Mouse (Mus musculus) embryonic facial prominence, embryonic 13.5 days (tissue): ENCODE measurements around the gene 1700122O11Rik. TPM values are rescaled to one million over a fixed set of nuclear protein-coding genes. Genes with fewer than 3 reads are reported as not detected.
A peak's percentile ranks its signal among the peaks of the same experiment; 100 is the strongest.

ENCODE experiments used
- ATAC-seq: fragments of 200-750 bp; cut with Nextera tagmentation; 2 replicates; pipeline ENCODE4 v1.8.0; 2017; ENCODE audit warnings: low read depth; ENCODE audit not compliant: insufficient number of reproducible peaks, insufficient read depth, low FRiP score, low TSS enrichment
- H3K27ac ChIP-seq: fragments of 300-500 bp; sonication (generic); 2 replicates; pipeline ENCODE4 v1.5.1; 2015; ENCODE audit warnings: moderate library complexity, mild to moderate bottlenecking, inconsistent platforms
- H3K27me3 ChIP-seq: fragments of 300-500 bp; sonication (generic); 2 replicates; pipeline ENCODE4 v1.6.1; 2015; ENCODE audit warnings: mild to moderate bottlenecking, inconsistent platforms
- H3K36me3 ChIP-seq: fragments of 300-500 bp; sonication (generic); 2 replicates; pipeline ENCODE4 v1.6.1; 2015; ENCODE audit warnings: mild to moderate bottlenecking, inconsistent platforms
- H3K4me1 ChIP-seq: fragments of 300-500 bp; sonication (generic); 2 replicates; pipeline ENCODE4 v1.6.1; 2015; ENCODE audit warnings: inconsistent platforms
- H3K4me2 ChIP-seq: fragments of 300-500 bp; sonication (generic); 2 replicates; pipeline ENCODE4 v1.6.1; 2015; ENCODE audit warnings: moderate library complexity, mild to moderate bottlenecking, inconsistent platforms
- H3K4me3 ChIP-seq: fragments of 300-500 bp; sonication (generic); 2 replicates; pipeline ENCODE4 v1.5.1; 2015; ENCODE audit warnings: mild to moderate bottlenecking, inconsistent platforms
- H3K9ac ChIP-seq: fragments of 300-500 bp; sonication (generic); 2 replicates; pipeline ENCODE4 v1.6.1; 2015; ENCODE audit warnings: mild to moderate bottlenecking, inconsistent platforms
- H3K9me3 ChIP-seq: fragments of 300-500 bp; sonication (generic); 2 replicates; pipeline ENCODE4 v1.6.1; 2016; ENCODE audit warnings: inconsistent platforms
- WGBS: fragments of 180-500 bp; shearing (Covaris S2); methylation state at CpG from one replicate; pipeline ENCODE4 v1.1.7; 2015; ENCODE audit warnings: mixed read lengths; 5-methylcytosine and 5-hydroxymethylcytosine counted together
- polyA plus RNA-seq: library from polyadenylated mRNA; unstranded; fragments of >200 nt; fragmentation: Nextera tagmentation; extraction: Ambion mirVana; gene quantifications from 2 replicates; pipeline ENCODE4 v1.2.1, GENCODE M21; 2015

1700122O11Rik gene
- polyA plus RNA-seq, 1 experiment from 2014 or later: not detected

DNA sequence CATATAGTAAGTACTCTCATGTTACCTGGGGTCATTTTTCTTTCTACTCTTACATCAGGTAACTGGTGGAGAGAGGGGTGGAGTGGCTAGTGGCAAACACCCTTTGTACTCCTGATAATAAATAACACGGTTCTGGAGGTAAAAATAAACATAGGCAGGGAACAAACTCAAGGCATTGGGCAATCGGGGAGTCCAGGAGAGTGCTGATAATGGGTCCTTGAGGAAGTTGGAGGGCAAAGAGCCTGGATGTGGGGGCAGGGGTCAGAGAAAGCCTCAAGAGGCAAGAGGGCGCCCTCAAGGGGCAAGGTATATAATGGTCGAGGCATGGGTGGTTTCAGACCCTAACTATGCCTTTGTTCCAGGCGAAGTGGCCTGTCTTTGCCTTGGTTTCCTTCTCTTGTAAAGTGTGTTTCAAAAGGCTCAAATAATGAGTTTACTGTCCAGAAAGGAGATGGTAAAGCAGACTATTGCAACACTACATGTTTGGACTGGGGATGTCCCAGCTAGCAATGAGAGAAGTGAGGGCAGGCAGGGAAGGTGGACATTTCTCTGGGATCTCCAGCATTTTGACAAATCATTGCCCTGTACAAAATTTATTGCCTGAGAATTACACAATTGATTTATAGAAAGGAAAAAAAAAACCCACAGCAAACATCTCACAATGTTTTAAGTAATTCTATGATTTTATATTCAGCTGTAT is 13.7 kb upstream of the 1700122O11Rik start:
- H3K4me3 ChIP-seq: no peak overlapping the region
- no peak overlapping the region for H3K9ac ChIP-seq
- H3K4me2 ChIP-seq: no peak overlapping the region
- H3K4me1 ChIP-seq: peaks cover 8% of the 10 kb centered on the region
- no peak for ATAC-seq
- peaks cover 35% of the 10 kb centered on the region for H3K27me3 ChIP-seq
- H3K9me3 ChIP-seq: no peaks in the 10 kb centered on the region
- H3K36me3 ChIP-seq: no peaks in the 10 kb centered on the region
- H3K27ac ChIP-seq: no peak overlapping the region
- whole genome bisulfite sequencing: 75% methylated on average over 5 of the region's 5 CpGs

DNA sequence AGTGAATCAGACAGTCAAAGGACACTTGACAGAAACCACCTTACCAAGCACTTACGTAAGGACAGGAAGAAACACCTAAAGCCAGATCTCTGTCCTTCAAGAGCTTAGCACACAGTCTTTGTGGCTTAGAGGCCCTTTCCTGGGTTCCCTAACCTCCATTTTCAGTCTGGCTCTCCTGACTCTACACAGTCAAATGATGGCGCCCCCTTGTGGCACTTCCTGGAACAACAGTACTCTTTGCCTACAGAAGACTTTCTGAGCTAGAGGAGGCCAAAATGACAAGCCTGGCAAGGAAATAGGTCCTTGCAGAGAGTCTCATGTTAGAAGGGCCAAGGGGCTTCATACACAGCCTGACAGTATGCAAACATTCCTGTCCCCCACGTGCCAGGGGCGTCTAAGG is 7.5 kb upstream of the 1700122O11Rik start:
- peaks cover 11% of the 10 kb centered on the region for H3K27me3 ChIP-seq
- H3K4me2 ChIP-seq: no peak overlapping the region
- 44% methylated on average over 4 of the region's 4 CpGs for WGBS
- H3K4me1 ChIP-seq: peaks cover 14% of the 10 kb centered on the region
- no peaks in the 10 kb centered on the region for H3K9me3 ChIP-seq
- no peak for ATAC-seq
- H3K9ac ChIP-seq: no peak overlapping the region
- no peak overlapping the region for H3K27ac ChIP-seq
- no peaks in the 10 kb centered on the region for H3K36me3 ChIP-seq
- H3K4me3 ChIP-seq: no peak overlapping the region

DNA sequence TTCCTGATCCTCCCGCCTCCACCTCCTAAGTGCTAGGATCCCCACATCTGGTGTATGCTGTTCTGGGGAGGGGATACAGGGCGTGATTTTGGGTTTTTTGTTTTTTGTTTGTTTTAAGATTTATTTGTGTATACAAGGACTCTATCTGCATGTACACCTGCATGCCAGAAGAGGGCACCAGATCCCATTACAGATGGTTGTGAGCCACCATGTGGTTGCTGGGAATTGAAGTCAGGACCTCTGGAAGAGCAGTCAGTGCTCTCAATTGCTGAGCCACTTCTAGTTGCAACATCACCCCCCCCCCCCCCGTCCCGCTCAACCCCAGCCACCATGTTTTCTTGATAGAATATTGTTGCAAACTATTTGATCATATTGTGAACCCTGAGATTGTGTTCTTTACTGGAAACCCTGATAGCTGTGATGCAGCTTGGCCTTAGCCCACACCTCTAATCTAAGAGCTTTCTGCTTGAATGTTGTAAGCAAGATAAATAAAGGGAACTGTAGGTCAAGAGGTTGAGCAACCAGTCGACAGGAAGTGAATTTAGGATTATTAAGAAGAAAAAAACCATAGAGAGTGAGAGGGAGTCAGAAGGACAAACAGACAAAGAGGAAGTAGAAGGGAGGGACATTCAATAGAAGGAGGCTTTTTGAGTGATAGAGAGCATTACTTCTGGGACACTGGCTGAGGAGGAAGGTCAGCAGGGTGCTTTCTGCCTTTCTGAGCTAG is 5.2 kb upstream of the 1700122O11Rik start:
- no peak for ATAC-seq
- Histone ChIP-seq H3K27ac (no peak overlapping the region), H3K4me3 (no peak overlapping the region), H3K9me3 (no peaks in the 10 kb centered on the region), H3K4me2 (no peak overlapping the region), H3K27me3 (peaks cover 2% of the 10 kb centered on the region), H3K4me1 (peaks cover 28% of the 10 kb centered on the region), H3K36me3 (no peaks in the 10 kb centered on the region), H3K9ac (no peak overlapping the region)
- WGBS: 76% methylated on average over 5 of the region's 5 CpGs

DNA sequence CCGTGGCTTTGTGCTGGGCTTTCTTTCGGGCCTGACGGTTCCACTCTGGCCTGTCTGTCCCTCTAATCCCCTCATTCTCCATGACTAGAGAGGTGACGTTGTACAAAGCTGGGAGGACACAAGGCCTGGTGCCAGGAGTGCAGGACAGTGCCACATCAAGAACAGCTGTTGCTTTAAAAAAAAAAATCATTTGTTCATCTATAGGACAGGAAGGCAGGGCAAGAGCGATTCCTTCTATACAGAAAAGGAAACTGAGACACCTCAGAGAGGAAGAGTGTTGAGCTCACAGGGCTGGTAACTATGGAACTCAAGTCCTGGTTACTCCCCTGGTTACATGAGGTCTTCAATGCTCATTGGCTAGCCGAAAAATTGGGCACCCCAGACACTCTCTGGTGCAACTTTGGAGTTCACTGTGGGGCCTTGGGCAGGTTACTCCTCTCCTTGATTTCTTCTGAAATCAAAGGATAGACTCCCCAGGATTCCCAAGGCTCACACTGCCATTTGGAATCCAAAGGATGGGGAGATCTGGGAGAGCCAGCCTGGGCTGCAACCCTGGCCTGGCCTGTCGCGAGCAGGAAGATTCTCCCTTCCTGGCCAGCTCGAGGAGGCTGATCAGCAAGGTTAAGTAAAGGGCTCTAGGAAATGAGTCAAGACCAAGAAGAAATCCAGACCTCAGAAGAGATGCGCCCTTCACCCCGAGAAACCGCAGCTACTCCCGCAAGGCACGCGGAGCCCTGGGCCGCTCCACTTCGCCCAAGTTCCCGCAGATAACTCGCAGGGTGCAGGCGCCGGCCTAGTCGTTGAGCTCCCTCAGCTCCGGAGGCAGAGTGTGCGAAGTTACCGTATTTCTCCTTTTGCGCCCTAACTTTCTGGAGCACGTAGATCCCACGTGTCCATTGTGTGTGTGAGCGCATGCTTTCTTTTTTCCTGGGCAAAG is 3.5 kb upstream of the 1700122O11Rik start:
- Histone ChIP-seq H3K27ac (peak overlapping the region; percentile 84), H3K4me1 (peaks cover 28% of the 10 kb centered on the region), H3K9ac (peak overlapping the region; percentile 51), H3K9me3 (no peaks in the 10 kb centered on the region), H3K27me3 (peaks cover 9% of the 10 kb centered on the region), H3K36me3 (no peaks in the 10 kb centered on the region), H3K4me2 (peak overlapping the region; percentile 53), H3K4me3 (peak overlapping the region; percentile 25)
- WGBS: 6% methylated on average over 29 of the region's 29 CpGs
- peak; percentile 49 for ATAC-seq

DNA sequence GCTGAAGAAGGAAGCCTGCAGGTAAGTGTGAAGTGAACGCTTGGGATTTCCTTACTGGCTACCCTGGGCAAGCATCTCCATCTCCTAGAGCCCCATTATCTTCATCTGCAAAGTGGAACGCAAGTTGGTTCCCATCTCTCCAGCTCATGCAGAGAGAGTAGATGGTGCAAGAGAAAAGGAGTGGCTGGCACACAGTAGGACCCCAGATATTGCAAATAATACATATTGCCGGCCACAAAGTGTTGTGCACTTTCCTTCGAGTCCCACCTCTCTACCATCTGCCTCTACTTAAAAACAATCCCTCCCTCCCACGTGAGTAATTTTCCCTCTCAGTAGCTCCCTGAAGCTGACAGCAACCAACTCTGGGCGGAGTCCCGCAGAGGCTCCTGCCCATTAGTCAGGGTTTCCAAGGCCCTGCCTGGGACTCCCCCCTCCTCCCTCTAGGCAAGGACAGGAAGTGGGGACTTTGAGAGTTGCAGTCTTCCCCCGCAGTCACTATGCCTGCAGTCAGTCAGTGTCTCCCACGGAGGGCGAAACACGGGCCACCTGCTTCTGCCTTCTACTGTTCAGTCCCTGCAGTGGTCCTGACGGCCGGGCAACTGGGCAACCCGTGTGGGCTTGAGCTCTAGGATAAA is 1.3 kb upstream of the 1700122O11Rik start:
- peaks cover 9% of the 10 kb centered on the region for H3K27me3 ChIP-seq
- no peaks in the 10 kb centered on the region for H3K36me3 ChIP-seq
- no peak overlapping the region for H3K9ac ChIP-seq
- H3K4me3 ChIP-seq: peak overlapping the region; percentile 21
- ATAC-seq: peak; percentile 72; the same call in 1 of the 2 replicates
- H3K4me2 ChIP-seq: peak overlapping the region; percentile 53
- 8% methylated on average over 14 of the region's 14 CpGs for WGBS
- peak overlapping the region; percentile 23; the same call in 1 of the 2 replicates for H3K27ac ChIP-seq
- no peaks in the 10 kb centered on the region for H3K9me3 ChIP-seq
- H3K4me1 ChIP-seq: peaks cover 28% of the 10 kb centered on the region

DNA sequence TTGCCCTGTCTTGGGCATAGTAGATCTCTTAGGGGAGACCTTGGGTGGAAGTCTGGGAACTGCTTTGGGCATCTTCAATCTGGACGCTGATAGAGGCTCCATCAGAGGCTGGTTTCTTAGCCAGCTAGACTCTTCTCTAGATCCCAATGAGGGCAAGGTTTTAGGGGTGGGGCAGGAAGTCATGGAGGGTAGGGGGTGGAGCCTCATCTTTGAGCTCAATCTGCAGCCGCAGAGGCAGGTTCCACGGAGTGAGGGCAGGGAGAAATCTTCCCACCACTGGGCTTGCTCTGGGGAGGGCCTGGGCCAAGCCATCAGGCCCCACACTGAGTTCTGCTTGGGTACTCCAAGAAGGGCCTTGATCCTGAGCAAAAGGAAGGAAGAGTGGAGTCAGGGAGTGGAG is 1.2 kb downstream of the 1700122O11Rik start:
- Histone ChIP-seq H3K4me2 (no peak overlapping the region), H3K36me3 (no peaks in the 10 kb centered on the region), H3K4me3 (no peak overlapping the region), H3K4me1 (peaks cover 26% of the 10 kb centered on the region), H3K27me3 (peaks cover 9% of the 10 kb centered on the region), H3K9me3 (no peaks in the 10 kb centered on the region), H3K27ac (no peak overlapping the region), H3K9ac (no peak overlapping the region)
- ATAC-seq: no peak
- WGBS: 56% methylated on average over 3 of the region's 3 CpGs

DNA sequence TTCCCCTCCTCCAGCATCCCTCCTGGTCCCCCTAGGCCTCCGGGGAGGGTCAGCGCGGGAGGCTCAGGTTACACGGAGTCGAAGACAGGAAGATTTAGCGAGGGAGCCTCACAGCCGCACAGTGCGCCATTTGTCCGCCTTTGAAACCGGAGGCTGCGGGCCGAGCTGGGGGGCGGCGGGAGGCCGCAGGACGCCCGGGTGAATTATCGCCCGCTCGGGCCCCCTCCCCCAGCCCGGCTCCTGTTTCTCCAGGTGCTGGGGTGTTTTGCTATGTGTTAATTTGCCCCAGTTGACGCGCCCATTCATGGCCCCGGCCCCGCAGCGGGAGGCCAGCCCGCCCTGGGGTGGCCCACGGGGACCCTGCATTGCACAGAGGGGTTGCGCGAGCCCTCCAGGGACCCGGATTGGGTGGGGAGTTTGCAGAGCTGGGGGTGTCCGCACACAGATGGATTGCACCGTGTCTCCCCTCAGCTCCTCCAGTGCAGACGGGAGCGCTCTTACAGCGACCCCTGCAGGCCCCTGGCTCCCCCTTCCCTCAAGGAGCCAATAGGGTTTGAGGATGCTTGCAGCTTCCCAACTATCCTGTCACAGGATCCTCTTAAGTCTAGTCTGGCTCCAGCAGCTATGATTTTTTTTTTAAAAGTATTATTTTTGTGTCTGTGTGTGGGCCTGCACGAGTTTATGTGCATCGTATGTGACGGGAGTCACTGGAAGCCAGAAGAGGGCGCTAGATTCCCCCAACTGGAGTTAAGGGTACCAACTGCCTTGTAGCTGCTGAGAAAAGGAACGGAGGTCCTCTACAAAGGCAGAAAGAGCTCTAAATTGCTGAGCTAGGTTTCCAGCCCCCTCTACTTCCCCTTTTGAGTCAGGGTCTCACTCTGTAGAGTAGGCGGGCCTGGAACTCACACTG is 6.3 kb downstream of the 1700122O11Rik start:
- Histone ChIP-seq H3K36me3 (no peaks in the 10 kb centered on the region), H3K27me3 (no peaks in the 10 kb centered on the region; the same call in 1 of the 2 replicates), H3K9me3 (no peaks in the 10 kb centered on the region), H3K4me3 (peak overlapping the region; percentile 39), H3K4me1 (peaks cover 50% of the 10 kb centered on the region), H3K9ac (peak overlapping the region; percentile 70), H3K4me2 (peak overlapping the region; percentile 81), H3K27ac (peak overlapping the region; percentile 84)
- peak; percentile 64; the same call in 1 of the 2 replicates for ATAC-seq
- 4% methylated on average over 42 of the region's 42 CpGs for WGBS

DNA sequence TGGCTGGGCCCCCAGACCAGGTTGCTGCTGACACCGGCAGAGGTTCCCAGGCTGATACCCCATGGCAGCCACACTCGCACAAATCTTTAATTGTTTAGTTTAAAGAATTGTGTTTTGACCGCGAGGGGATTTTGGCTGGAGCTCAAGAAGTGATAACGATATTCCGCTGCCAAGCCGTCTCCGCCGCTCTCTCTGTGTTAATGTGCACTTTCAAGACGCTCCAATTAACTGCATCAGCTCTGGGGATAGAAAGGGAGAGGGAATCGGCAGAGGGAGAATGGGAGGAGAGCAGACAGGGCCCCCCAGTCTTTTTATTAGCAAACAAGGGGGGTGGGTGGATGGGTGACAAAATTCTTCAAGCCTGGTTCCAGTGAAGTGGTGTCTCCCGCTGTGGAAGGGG is 8.9 kb downstream of the 1700122O11Rik start:
- H3K36me3 ChIP-seq: no peaks in the 10 kb centered on the region
- H3K27ac ChIP-seq: peak overlapping the region; percentile 24; the same call in 1 of the 2 replicates
- H3K9me3 ChIP-seq: no peaks in the 10 kb centered on the region
- no peak overlapping the region for H3K9ac ChIP-seq
- H3K4me2 ChIP-seq: peak overlapping the region; percentile 18; the same call in 1 of the 2 replicates
- no peak overlapping the region for H3K4me3 ChIP-seq
- 21% methylated on average over 12 of the region's 12 CpGs for WGBS
- no peaks in the 10 kb centered on the region; the same call in 1 of the 2 replicates for H3K27me3 ChIP-seq
- peaks cover 59% of the 10 kb centered on the region for H3K4me1 ChIP-seq
- no peak for ATAC-seq

DNA sequence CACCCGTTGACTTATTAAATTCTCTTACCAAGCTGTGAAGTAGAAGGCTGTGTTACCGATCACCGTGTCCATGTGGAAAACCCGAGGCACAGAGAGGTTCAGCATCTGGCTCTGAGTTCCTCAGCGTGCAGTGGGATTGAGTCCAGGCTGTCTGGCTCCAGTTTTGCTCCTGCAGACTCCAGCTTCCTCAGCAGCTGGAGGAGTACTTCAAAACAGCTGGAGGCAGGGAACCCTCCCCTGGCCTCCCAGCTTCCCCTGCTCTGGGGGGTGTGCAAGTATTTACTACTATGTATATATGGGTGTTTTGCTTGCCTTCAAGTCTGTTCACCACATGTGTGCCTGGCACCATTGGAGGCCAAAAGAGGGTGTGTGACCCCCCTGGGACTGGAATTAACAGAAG is 9.8 kb downstream of the 1700122O11Rik start:
- no peaks in the 10 kb centered on the region; the same call in 1 of the 2 replicates for H3K27me3 ChIP-seq
- H3K9ac ChIP-seq: no peak overlapping the region
- ATAC-seq: 0 out of 2 replicates have a peak, but pooled peaks have one; percentile 43
- peaks cover 62% of the 10 kb centered on the region for H3K4me1 ChIP-seq
- H3K4me3 ChIP-seq: no peak overlapping the region
- WGBS: 42% methylated on average over 5 of the region's 5 CpGs
- H3K27ac ChIP-seq: no peak overlapping the region
- H3K4me2 ChIP-seq: no peak overlapping the region
- no peaks in the 10 kb centered on the region for H3K36me3 ChIP-seq
- H3K9me3 ChIP-seq: no peaks in the 10 kb centered on the region

DNA sequence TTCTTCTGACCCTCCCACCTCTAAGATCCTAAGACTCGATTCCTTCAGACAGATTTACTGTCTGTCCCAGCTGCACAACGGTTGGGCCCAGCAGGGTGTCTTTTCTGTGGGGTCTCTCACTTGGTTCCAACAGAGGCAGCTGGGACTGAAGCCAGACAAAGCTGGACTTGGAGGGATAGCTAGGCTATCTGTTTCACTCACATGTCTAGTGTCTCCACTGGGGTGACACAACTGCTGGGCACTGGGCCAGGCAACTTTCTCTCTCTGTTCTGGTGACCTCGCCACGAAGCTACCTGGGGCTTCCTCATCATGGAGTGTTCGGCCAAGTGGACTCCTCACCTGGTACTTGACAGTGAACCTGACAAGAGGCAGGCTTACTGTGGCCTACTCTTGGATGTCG is 10.4 kb downstream of the 1700122O11Rik start:
- no peaks in the 10 kb centered on the region for H3K36me3 ChIP-seq
- no peak overlapping the region for H3K9ac ChIP-seq
- no peaks in the 10 kb centered on the region for H3K9me3 ChIP-seq
- peaks cover 67% of the 10 kb centered on the region for H3K4me1 ChIP-seq
- no peak overlapping the region for H3K4me3 ChIP-seq
- ATAC-seq: no peak
- WGBS: 71% methylated on average over 6 of the region's 6 CpGs
- H3K4me2 ChIP-seq: no peak overlapping the region
- H3K27me3 ChIP-seq: no peaks in the 10 kb centered on the region; the same call in 1 of the 2 replicates
- H3K27ac ChIP-seq: no peak overlapping the region
